Mouse (Mus musculus): ENCODE measurements around the gene Cntn5. TPM values are rescaled to one million over a fixed set of nuclear protein-coding genes. Genes with fewer than 3 reads are reported as not detected.

Cntn5 gene
- 8.2 and 10.0 TPM in 2 replicates for polyA plus RNA-seq (2014; fragmentation: Nextera tagmentation; extraction: Ambion mirVana)

DNA sequence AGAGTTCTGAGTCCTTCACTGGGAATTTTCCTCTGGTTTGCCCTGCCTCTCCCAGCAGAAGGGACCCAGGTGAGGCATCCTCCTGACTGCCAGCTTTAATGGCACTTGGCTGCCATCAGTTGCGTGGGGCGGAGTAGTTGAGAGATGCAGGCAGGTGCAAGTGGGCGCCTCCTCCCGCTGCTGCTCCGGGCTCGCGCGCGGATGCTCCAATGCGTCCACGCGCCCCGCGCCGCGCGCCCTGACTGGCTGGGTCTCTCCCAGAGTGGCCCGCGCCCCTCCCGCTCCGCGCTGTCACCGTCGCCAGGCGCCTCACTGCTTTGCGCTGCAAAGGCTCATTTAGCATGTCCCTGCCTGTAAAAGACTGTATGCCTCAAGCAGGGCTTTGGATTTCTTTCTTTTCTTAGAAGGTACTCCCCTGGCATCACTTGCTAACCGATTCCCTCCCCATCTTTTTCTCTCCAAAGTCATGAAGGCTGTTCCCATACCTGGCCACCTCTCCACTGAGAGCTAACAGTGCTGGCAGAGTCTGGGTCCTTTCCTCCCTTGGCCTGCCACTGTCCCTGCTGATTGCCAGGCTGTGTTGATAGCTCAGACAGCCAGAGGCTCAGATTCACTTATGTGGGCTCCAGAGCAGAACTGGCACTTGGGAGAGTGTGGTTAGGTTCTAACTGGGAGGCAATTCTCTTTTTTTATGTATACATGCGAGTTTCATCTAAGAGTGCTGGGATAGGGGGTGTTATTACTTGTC, at the start of gene Cntn5:
Gene Cntn5, minus strand, starts transcription at position 160 of the 748 bp plus-strand sequence.
- H3K27me3 ChIP-seq (replicated peaks; ENCODE audit: control insufficient read depth, insufficient read depth, low read length): no peaks in the 10 kb centered on the region
- peak within 1 kb of the TSS; percentile 39 for H3K4me3 ChIP-seq (ENCODE audit: low read depth, low read length)
- peak within 1 kb of the TSS; percentile 49; the same call in 1 of the 2 replicates for H3K27ac ChIP-seq (ENCODE audit: low read depth, low read length)
- peaks cover 3% of the 10 kb centered on the region; the same call in 1 of the 2 replicates for H3K4me1 ChIP-seq (ENCODE audit: control insufficient read depth, insufficient read depth, low read length)
- peak; percentile 79 for DNase-seq (ENCODE audit: low spot score)
- peak within 1 kb of the TSS; percentile 72 for H3K4me2 ChIP-seq (ENCODE audit: low read length)
- H3K36me3 ChIP-seq (ENCODE audit: control insufficient read depth, insufficient read depth, low read length): no peaks in the 10 kb centered on the region
- WGBS: 3% methylated on average over 28 of the region's 28 CpGs
- no peaks in the 10 kb centered on the region for H3K9me3 ChIP-seq (replicated peaks; ENCODE audit: control insufficient read depth, low read length)
- ATAC-seq: peak; percentile 88
- peak within 1 kb of the TSS; percentile 60 for H3K9ac ChIP-seq (ENCODE audit: low read length)

DNA sequence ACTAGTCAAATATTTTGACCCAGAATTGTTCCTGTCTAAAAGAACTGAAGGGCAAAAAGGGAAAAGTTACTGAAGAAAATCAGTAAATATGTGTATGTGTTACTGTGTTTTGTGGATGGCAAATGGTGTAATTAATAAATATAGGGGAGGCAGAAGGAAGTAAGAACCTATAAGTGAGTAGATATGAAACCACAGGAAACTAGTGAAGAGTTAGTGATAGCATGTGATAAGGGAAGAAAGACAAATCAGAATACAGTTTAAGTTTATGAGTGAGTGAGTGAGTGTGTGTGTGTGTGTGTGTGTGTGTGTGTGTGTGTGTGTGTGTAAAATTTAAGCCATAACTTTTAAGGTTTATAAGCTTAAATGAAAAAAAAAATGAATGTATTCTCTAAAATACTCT, 45.9 kb upstream of the Cntn5 start:
- no peak overlapping the region for H3K4me3 ChIP-seq (ENCODE audit: low read depth, low read length)
- no peak overlapping the region for H3K4me2 ChIP-seq (ENCODE audit: low read length)
- no peak overlapping the region for H3K9ac ChIP-seq (ENCODE audit: low read length)
- H3K36me3 ChIP-seq (ENCODE audit: control insufficient read depth, insufficient read depth, low read length): no peaks in the 10 kb centered on the region
- no peaks in the 10 kb centered on the region for H3K9me3 ChIP-seq (replicated peaks; ENCODE audit: control insufficient read depth, low read length)
- H3K4me1 ChIP-seq (ENCODE audit: control insufficient read depth, insufficient read depth, low read length): no peaks in the 10 kb centered on the region
- no peak overlapping the region for H3K27ac ChIP-seq (ENCODE audit: low read depth, low read length)
- ATAC-seq (no peak), DNase-seq (ENCODE audit: low spot score) (no peak)
- H3K27me3 ChIP-seq (replicated peaks; ENCODE audit: control insufficient read depth, insufficient read depth, low read length): no peaks in the 10 kb centered on the region

DNA sequence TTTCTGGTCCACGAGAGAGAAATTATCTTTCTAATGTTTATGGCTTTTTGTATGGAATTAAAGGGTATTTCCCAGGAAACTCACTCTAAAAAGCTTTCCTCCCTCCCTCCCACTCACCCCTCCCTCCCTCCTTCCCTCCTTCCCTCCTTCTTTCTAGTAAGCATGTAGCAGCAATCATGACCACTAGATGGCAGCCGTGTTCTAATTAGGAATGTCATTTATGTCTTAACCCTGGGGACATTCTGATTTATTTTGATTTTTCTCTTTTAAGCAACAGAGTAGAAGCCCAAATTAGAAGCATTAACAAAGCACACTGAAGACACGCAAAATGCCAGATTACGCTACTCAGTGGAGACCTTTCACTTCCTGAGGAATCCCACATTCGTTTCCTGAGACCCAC, 5.0 kb upstream of the Cntn5 start:
- peak; percentile 92 for DNase-seq (ENCODE audit: low spot score)
- no peaks in the 10 kb centered on the region for H3K9me3 ChIP-seq (replicated peaks; ENCODE audit: control insufficient read depth, low read length)
- no peaks in the 10 kb centered on the region for H3K27me3 ChIP-seq (replicated peaks; ENCODE audit: control insufficient read depth, insufficient read depth, low read length)
- 25% methylated on average over 5 of the region's 5 CpGs for WGBS
- H3K4me3 ChIP-seq (ENCODE audit: low read depth, low read length): no peak overlapping the region
- no peak overlapping the region for H3K9ac ChIP-seq (ENCODE audit: low read length)
- H3K36me3 ChIP-seq (ENCODE audit: control insufficient read depth, insufficient read depth, low read length): no peaks in the 10 kb centered on the region
- no peak overlapping the region for H3K4me2 ChIP-seq (ENCODE audit: low read length)
- peaks cover 3% of the 10 kb centered on the region; the same call in 1 of the 2 replicates for H3K4me1 ChIP-seq (ENCODE audit: control insufficient read depth, insufficient read depth, low read length)
- ATAC-seq: peak; percentile 75
- H3K27ac ChIP-seq (ENCODE audit: low read depth, low read length): no peak overlapping the region

GRCm38 (mm10) chr9:10905696-10906095, 1.1 kb upstream of the Cntn5 start:
- Histone ChIP-seq H3K27me3 (replicated peaks; ENCODE audit: control insufficient read depth, insufficient read depth, low read length) (no peaks in the 10 kb centered on the region), H3K4me2 (ENCODE audit: low read length) (no peak overlapping the region), H3K27ac (ENCODE audit: low read depth, low read length) (no peak overlapping the region), H3K4me1 (ENCODE audit: control insufficient read depth, insufficient read depth, low read length) (peaks cover 3% of the 10 kb centered on the region; the same call in 1 of the 2 replicates), H3K9me3 (replicated peaks; ENCODE audit: control insufficient read depth, low read length) (no peaks in the 10 kb centered on the region), H3K9ac (ENCODE audit: low read length) (no peak overlapping the region), H3K4me3 (ENCODE audit: low read depth, low read length) (no peak overlapping the region), H3K36me3 (ENCODE audit: control insufficient read depth, insufficient read depth, low read length) (no peaks in the 10 kb centered on the region)
- ATAC-seq: no peak
- 40% methylated on average over 9 of the region's 9 CpGs for whole genome bisulfite sequencing
- DNase-seq (ENCODE audit: low spot score): peak; percentile 41

GRCm38 (mm10) chr9:10879758-10880157, 24.8 kb downstream of the Cntn5 start:
- Histone ChIP-seq H3K4me2 (ENCODE audit: low read length) (no peak overlapping the region), H3K4me3 (ENCODE audit: low read depth, low read length) (no peak overlapping the region), H3K4me1 (ENCODE audit: control insufficient read depth, insufficient read depth, low read length) (no peaks in the 10 kb centered on the region), H3K36me3 (ENCODE audit: control insufficient read depth, insufficient read depth, low read length) (no peaks in the 10 kb centered on the region), H3K9me3 (replicated peaks; ENCODE audit: control insufficient read depth, low read length) (no peaks in the 10 kb centered on the region), H3K9ac (ENCODE audit: low read length) (no peak overlapping the region), H3K27ac (ENCODE audit: low read depth, low read length) (no peak overlapping the region), H3K27me3 (replicated peaks; ENCODE audit: control insufficient read depth, insufficient read depth, low read length) (no peaks in the 10 kb centered on the region)
- WGBS: 51% methylated on average over 1 of the region's 1 CpGs
- DNase-seq (ENCODE audit: low spot score) (no peak), ATAC-seq (no peak)

DNA sequence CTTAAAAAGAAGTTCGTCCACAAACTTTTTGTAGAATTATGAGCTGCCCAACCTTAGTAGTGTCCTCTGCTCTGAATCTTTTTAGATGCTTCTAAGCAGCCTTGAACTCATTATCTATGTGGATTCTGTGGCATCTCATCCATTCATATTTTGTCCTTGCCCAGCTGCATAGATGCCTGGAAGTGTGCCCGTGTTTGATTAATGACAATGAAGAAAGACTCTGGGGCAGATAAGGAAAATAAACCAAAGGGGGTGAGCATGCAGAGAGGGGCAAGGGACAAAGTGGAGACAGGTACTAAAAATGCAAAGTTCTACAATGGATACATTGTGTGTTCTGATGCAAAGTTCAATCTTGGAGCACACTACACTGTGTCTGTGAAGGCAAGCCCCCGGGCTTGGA, 30.7 kb downstream of the Cntn5 start:
- no peak for DNase-seq (ENCODE audit: low spot score)
- H3K27ac ChIP-seq (ENCODE audit: low read depth, low read length): no peak overlapping the region
- WGBS: 85% methylated on average over 3 of the region's 3 CpGs
- no peak overlapping the region for H3K9ac ChIP-seq (ENCODE audit: low read length)
- H3K4me3 ChIP-seq (ENCODE audit: low read depth, low read length): no peak overlapping the region
- no peak overlapping the region for H3K4me2 ChIP-seq (ENCODE audit: low read length)
- H3K9me3 ChIP-seq (replicated peaks; ENCODE audit: control insufficient read depth, low read length): no peaks in the 10 kb centered on the region
- H3K27me3 ChIP-seq (replicated peaks; ENCODE audit: control insufficient read depth, insufficient read depth, low read length): no peaks in the 10 kb centered on the region
- no peaks in the 10 kb centered on the region for H3K4me1 ChIP-seq (ENCODE audit: control insufficient read depth, insufficient read depth, low read length)
- no peaks in the 10 kb centered on the region for H3K36me3 ChIP-seq (ENCODE audit: control insufficient read depth, insufficient read depth, low read length)
- ATAC-seq: no peak

GRCm38 (mm10) chr9:10856204-10856892, 48.2 kb downstream of the Cntn5 start:
- Histone ChIP-seq H3K4me2 (ENCODE audit: low read length) (no peak overlapping the region), H3K9ac (ENCODE audit: low read length) (no peak overlapping the region), H3K27me3 (replicated peaks; ENCODE audit: control insufficient read depth, insufficient read depth, low read length) (no peaks in the 10 kb centered on the region), H3K4me3 (ENCODE audit: low read depth, low read length) (no peak overlapping the region), H3K36me3 (ENCODE audit: control insufficient read depth, insufficient read depth, low read length) (no peaks in the 10 kb centered on the region), H3K27ac (ENCODE audit: low read depth, low read length) (no peak overlapping the region), H3K9me3 (replicated peaks; ENCODE audit: control insufficient read depth, low read length) (no peaks in the 10 kb centered on the region), H3K4me1 (ENCODE audit: control insufficient read depth, insufficient read depth, low read length) (no peaks in the 10 kb centered on the region)
- DNase-seq (ENCODE audit: low spot score) (peak; percentile 31), ATAC-seq (peak; percentile 44; the same call in 1 of the 2 replicates)
- WGBS: 91% methylated on average over 3 of the region's 3 CpGs

GRCm38 (mm10) chr9:10816711-10817110, 87.9 kb downstream of the Cntn5 start:
- no peak overlapping the region for H3K4me3 ChIP-seq (ENCODE audit: low read depth, low read length)
- no peak overlapping the region for H3K4me2 ChIP-seq (ENCODE audit: low read length)
- DNase-seq (ENCODE audit: low spot score) (peak; percentile 60), ATAC-seq (no peak)
- H3K27me3 ChIP-seq (replicated peaks; ENCODE audit: control insufficient read depth, insufficient read depth, low read length): no peaks in the 10 kb centered on the region
- H3K9me3 ChIP-seq (replicated peaks; ENCODE audit: control insufficient read depth, low read length): no peaks in the 10 kb centered on the region
- H3K9ac ChIP-seq (ENCODE audit: low read length): no peak overlapping the region
- no peaks in the 10 kb centered on the region for H3K4me1 ChIP-seq (ENCODE audit: control insufficient read depth, insufficient read depth, low read length)
- H3K36me3 ChIP-seq (ENCODE audit: control insufficient read depth, insufficient read depth, low read length): no peaks in the 10 kb centered on the region
- whole genome bisulfite sequencing: 79% methylated on average over 1 of the region's 1 CpGs
- H3K27ac ChIP-seq (ENCODE audit: low read depth, low read length): no peak overlapping the region

- DNase-seq (ENCODE audit: low spot score): no peak
- no peaks in the 10 kb centered on the region for H3K9me3 ChIP-seq (replicated peaks; ENCODE audit: control insufficient read depth, low read length)
- H3K36me3 ChIP-seq (ENCODE audit: control insufficient read depth, insufficient read depth, low read length): no peaks in the 10 kb centered on the region
- H3K4me3 ChIP-seq (ENCODE audit: low read depth, low read length): no peak overlapping the region
- H3K27ac ChIP-seq (ENCODE audit: low read depth, low read length): no peak overlapping the region
- H3K27me3 ChIP-seq (replicated peaks; ENCODE audit: control insufficient read depth, insufficient read depth, low read length): no peaks in the 10 kb centered on the region
- ATAC-seq: no peak
- H3K4me2 ChIP-seq (ENCODE audit: low read length): no peak overlapping the region
- no peaks in the 10 kb centered on the region for H3K4me1 ChIP-seq (ENCODE audit: control insufficient read depth, insufficient read depth, low read length)
- no peak overlapping the region for H3K9ac ChIP-seq (ENCODE audit: low read length)
- 68% methylated on average over 1 of the region's 1 CpGs for WGBS
These were observed 107.4 kb downstream of the Cntn5 start for GRCm38 (mm10) chr9:10797158-10797557.

All from forebrain, embryonic 14.5 days (tissue).